Mouse (Mus musculus): ENCODE measurements around the gene Ptprd. TPM values are rescaled to one million over a fixed set of nuclear protein-coding genes. Genes with fewer than 3 reads are reported as not detected.

Gene Ptprd
- polyA plus RNA-seq (2014; fragmentation: Nextera tagmentation; extraction: Ambion mirVana): 46.2 and 52.2 TPM in 2 replicates

GRCm38 (mm10) chr4:78211529-78212494, at the start of gene Ptprd:
TSS of gene Ptprd (minus strand) at chr4:78211961.
- H3K9ac ChIP-seq (ENCODE audit: low read depth, low read length): peak within 1 kb of the TSS; percentile 58
- no peak within 1 kb of the TSS for H3K27ac ChIP-seq (replicated peaks; ENCODE audit: low read depth, low read length)
- peaks cover 31% of the 10 kb centered on the region for H3K27me3 ChIP-seq (replicated peaks; ENCODE audit: control insufficient read depth, insufficient read depth, low read length)
- WGBS: 1% methylated on average over 38 of the region's 86 CpGs
- DNase-seq (ENCODE audit: low spot score): peak; percentile 69
- ATAC-seq (ENCODE audit: low read depth): peak; percentile 93
- peak within 1 kb of the TSS; percentile 53 for H3K4me3 ChIP-seq (ENCODE audit: low read depth, low read length)
- no peaks in the 10 kb centered on the region for H3K4me1 ChIP-seq (ENCODE audit: control insufficient read depth, insufficient read depth, low read length)
- peak within 1 kb of the TSS; percentile 91 for H3K4me2 ChIP-seq (ENCODE audit: low read depth, low read length)
- H3K36me3 ChIP-seq (ENCODE audit: control insufficient read depth, insufficient read depth, low read length): no peaks in the 10 kb centered on the region
- H3K9me3 ChIP-seq (ENCODE audit: control insufficient read depth, low read length): no peaks in the 10 kb centered on the region

- Histone ChIP-seq H3K4me2 (ENCODE audit: low read depth, low read length) (no peak overlapping the region), H3K4me1 (ENCODE audit: control insufficient read depth, insufficient read depth, low read length) (no peaks in the 10 kb centered on the region), H3K4me3 (ENCODE audit: low read depth, low read length) (no peak overlapping the region), H3K27ac (replicated peaks; ENCODE audit: low read depth, low read length) (no peak overlapping the region), H3K36me3 (ENCODE audit: control insufficient read depth, insufficient read depth, low read length) (no peaks in the 10 kb centered on the region), H3K9me3 (ENCODE audit: control insufficient read depth, low read length) (no peaks in the 10 kb centered on the region), H3K27me3 (replicated peaks; ENCODE audit: control insufficient read depth, insufficient read depth, low read length) (no peaks in the 10 kb centered on the region), H3K9ac (ENCODE audit: low read depth, low read length) (no peak overlapping the region)
- WGBS: 70% methylated on average over 2 of the region's 2 CpGs
- DNase-seq (ENCODE audit: low spot score) (no peak), ATAC-seq (ENCODE audit: low read depth) (no peak)
Observed at GRCm38 (mm10) chr4:78235820-78236219, 24.1 kb upstream of the Ptprd start.

GRCm38 (mm10) chr4:78235316-78235715, 23.6 kb upstream of the Ptprd start:
- ATAC-seq (ENCODE audit: low read depth) (no peak), DNase-seq (ENCODE audit: low spot score) (no peak)
- Histone ChIP-seq H3K4me2 (ENCODE audit: low read depth, low read length) (no peak overlapping the region), H3K36me3 (ENCODE audit: control insufficient read depth, insufficient read depth, low read length) (no peaks in the 10 kb centered on the region), H3K27ac (replicated peaks; ENCODE audit: low read depth, low read length) (no peak overlapping the region), H3K4me3 (ENCODE audit: low read depth, low read length) (no peak overlapping the region), H3K27me3 (replicated peaks; ENCODE audit: control insufficient read depth, insufficient read depth, low read length) (no peaks in the 10 kb centered on the region), H3K4me1 (ENCODE audit: control insufficient read depth, insufficient read depth, low read length) (no peaks in the 10 kb centered on the region), H3K9me3 (ENCODE audit: control insufficient read depth, low read length) (no peaks in the 10 kb centered on the region), H3K9ac (ENCODE audit: low read depth, low read length) (no peak overlapping the region)
- WGBS: 56% methylated on average over 2 of the region's 2 CpGs

- no peak overlapping the region for H3K4me3 ChIP-seq (ENCODE audit: low read depth, low read length)
- no peak for DNase-seq (ENCODE audit: low spot score)
- H3K9me3 ChIP-seq (ENCODE audit: control insufficient read depth, low read length): no peaks in the 10 kb centered on the region
- H3K4me1 ChIP-seq (ENCODE audit: control insufficient read depth, insufficient read depth, low read length): no peaks in the 10 kb centered on the region
- H3K36me3 ChIP-seq (ENCODE audit: control insufficient read depth, insufficient read depth, low read length): no peaks in the 10 kb centered on the region
- WGBS: 86% methylated on average over 1 of the region's 1 CpGs
- H3K27ac ChIP-seq (replicated peaks; ENCODE audit: low read depth, low read length): no peak overlapping the region
- H3K27me3 ChIP-seq (replicated peaks; ENCODE audit: control insufficient read depth, insufficient read depth, low read length): no peaks in the 10 kb centered on the region
- no peak overlapping the region for H3K4me2 ChIP-seq (ENCODE audit: low read depth, low read length)
- H3K9ac ChIP-seq (ENCODE audit: low read depth, low read length): no peak overlapping the region
- ATAC-seq (ENCODE audit: low read depth): no peak
Observed at GRCm38 (mm10) chr4:78234681-78235080, 22.9 kb upstream of the Ptprd start.

- Histone ChIP-seq H3K9ac (ENCODE audit: low read depth, low read length) (no peak overlapping the region), H3K4me2 (ENCODE audit: low read depth, low read length) (no peak overlapping the region), H3K4me3 (ENCODE audit: low read depth, low read length) (no peak overlapping the region), H3K36me3 (ENCODE audit: control insufficient read depth, insufficient read depth, low read length) (no peaks in the 10 kb centered on the region), H3K27ac (replicated peaks; ENCODE audit: low read depth, low read length) (no peak overlapping the region), H3K27me3 (replicated peaks; ENCODE audit: control insufficient read depth, insufficient read depth, low read length) (peaks cover 31% of the 10 kb centered on the region), H3K9me3 (ENCODE audit: control insufficient read depth, low read length) (no peaks in the 10 kb centered on the region), H3K4me1 (ENCODE audit: control insufficient read depth, insufficient read depth, low read length) (no peaks in the 10 kb centered on the region)
- WGBS: 69% methylated on average over 4 of the region's 4 CpGs
- ATAC-seq (ENCODE audit: low read depth): no peak
- DNase-seq (ENCODE audit: low spot score): no peak
Observed at GRCm38 (mm10) chr4:78213949-78214348, 2.2 kb upstream of the Ptprd start.

- 61% methylated on average over 4 of the region's 4 CpGs for WGBS
- Histone ChIP-seq H3K4me3 (ENCODE audit: low read depth, low read length) (no peak overlapping the region), H3K36me3 (ENCODE audit: control insufficient read depth, insufficient read depth, low read length) (no peaks in the 10 kb centered on the region), H3K4me2 (ENCODE audit: low read depth, low read length) (no peak overlapping the region), H3K9me3 (ENCODE audit: control insufficient read depth, low read length) (no peaks in the 10 kb centered on the region), H3K4me1 (ENCODE audit: control insufficient read depth, insufficient read depth, low read length) (no peaks in the 10 kb centered on the region), H3K27ac (replicated peaks; ENCODE audit: low read depth, low read length) (no peak overlapping the region), H3K9ac (ENCODE audit: low read depth, low read length) (no peak overlapping the region), H3K27me3 (replicated peaks; ENCODE audit: control insufficient read depth, insufficient read depth, low read length) (peaks cover 31% of the 10 kb centered on the region)
- ATAC-seq (ENCODE audit: low read depth) (no peak), DNase-seq (ENCODE audit: low spot score) (no peak)
Observed at GRCm38 (mm10) chr4:78212941-78213340, 1.2 kb upstream of the Ptprd start.

GRCm38 (mm10) chr4:78210878-78211528, 758 bp downstream of the Ptprd start:
- WGBS: 21% methylated on average over 9 of the region's 9 CpGs
- H3K27ac ChIP-seq (replicated peaks; ENCODE audit: low read depth, low read length): no peak overlapping the region
- peak overlapping the region; percentile 53 for H3K4me3 ChIP-seq (ENCODE audit: low read depth, low read length)
- H3K4me1 ChIP-seq (ENCODE audit: control insufficient read depth, insufficient read depth, low read length): no peaks in the 10 kb centered on the region
- H3K4me2 ChIP-seq (ENCODE audit: low read depth, low read length): peak overlapping the region; percentile 91
- H3K27me3 ChIP-seq (replicated peaks; ENCODE audit: control insufficient read depth, insufficient read depth, low read length): peaks cover 31% of the 10 kb centered on the region
- H3K9ac ChIP-seq (ENCODE audit: low read depth, low read length): no peak overlapping the region
- ATAC-seq (ENCODE audit: low read depth) (no peak), DNase-seq (ENCODE audit: low spot score) (no peak)
- no peaks in the 10 kb centered on the region for H3K9me3 ChIP-seq (ENCODE audit: control insufficient read depth, low read length)
- H3K36me3 ChIP-seq (ENCODE audit: control insufficient read depth, insufficient read depth, low read length): no peaks in the 10 kb centered on the region

GRCm38 (mm10) chr4:78205018-78205417, 6.7 kb downstream of the Ptprd start:
- H3K9ac ChIP-seq (ENCODE audit: low read depth, low read length): no peak overlapping the region
- no peak overlapping the region for H3K4me2 ChIP-seq (ENCODE audit: low read depth, low read length)
- H3K4me1 ChIP-seq (ENCODE audit: control insufficient read depth, insufficient read depth, low read length): no peaks in the 10 kb centered on the region
- H3K27me3 ChIP-seq (replicated peaks; ENCODE audit: control insufficient read depth, insufficient read depth, low read length): no peaks in the 10 kb centered on the region; the same call in 1 of the 2 replicates
- H3K9me3 ChIP-seq (ENCODE audit: control insufficient read depth, low read length): no peaks in the 10 kb centered on the region
- DNase-seq (ENCODE audit: low spot score): no peak
- 47% methylated on average over 3 of the region's 3 CpGs for WGBS
- no peaks in the 10 kb centered on the region for H3K36me3 ChIP-seq (ENCODE audit: control insufficient read depth, insufficient read depth, low read length)
- H3K4me3 ChIP-seq (ENCODE audit: low read depth, low read length): no peak overlapping the region
- no peak overlapping the region for H3K27ac ChIP-seq (replicated peaks; ENCODE audit: low read depth, low read length)
- no peak for ATAC-seq (ENCODE audit: low read depth)

All from embryonic facial prominence, embryonic 14.5 days (tissue).